Mouse (Mus musculus) spleen, adult 12 weeks (tissue): Measurements from ENCODE around the gene Il1r1.

Source experiments
- DNase-seq: peaks from one replicate; pipeline ENCODE4 v3.0.0; 2022; ENCODE audit warnings: low spot score

Il1r1 gene

DNA sequence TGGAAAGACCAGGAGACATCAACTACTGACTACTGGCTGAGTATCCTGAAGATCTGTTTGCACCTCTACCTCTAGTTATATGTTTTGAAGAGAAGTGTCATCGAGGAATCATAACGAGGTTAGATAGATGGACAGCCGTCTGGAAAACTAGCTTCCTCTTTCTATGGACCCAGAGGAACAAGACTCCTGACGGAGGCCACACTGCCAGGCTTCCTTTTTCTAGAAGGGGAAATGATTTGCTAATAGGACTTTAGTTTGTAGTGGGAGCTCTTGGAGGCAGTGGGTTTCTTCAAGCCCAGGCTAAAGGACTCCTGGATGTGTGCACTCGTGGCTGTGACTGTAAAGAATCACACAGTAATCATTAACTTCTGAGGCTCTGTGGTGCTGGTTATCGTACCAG is 96.9 kb downstream of the Il1r1 start:
- no peak for DNase-seq

DNA sequence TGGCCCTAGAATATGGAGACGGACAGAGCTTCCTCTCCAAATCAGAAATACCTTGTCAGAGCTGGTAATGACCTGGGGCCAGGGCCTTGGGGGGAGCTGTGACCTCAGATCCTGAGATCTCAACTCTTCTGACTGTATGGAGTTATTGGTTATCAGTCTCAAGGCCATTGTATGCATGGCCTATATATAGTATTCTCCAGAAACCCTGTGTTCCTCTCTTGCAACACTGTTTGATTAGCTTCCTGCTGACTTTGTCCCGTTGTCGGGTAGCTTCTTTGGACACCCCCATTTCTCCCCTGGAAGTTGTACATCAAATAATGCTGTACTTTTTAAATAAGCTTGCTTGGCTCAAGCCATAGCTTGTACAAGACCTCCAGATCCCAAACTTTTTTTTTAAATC is 97.7 kb downstream of the Il1r1 start:
- no peak for DNase-seq

DNA sequence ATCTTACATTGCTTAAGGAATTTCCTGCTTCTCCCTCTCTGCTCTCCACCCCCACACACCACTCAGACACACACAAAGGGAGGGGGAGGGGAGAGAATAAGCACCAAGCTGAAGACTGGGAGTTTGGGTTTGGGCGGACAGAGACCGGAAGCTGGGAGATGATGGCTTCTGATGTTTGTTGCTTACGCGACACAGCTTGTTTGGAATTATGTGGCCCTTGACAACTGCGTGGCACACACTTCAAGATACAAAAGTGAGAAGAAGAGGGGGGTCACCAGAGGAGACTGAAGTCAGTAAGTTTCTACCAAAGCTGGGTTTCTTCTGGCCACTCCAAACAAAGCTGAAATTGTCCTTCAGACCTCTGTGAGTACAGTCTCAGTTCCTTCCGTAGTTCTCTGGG is 99.6 kb downstream of the Il1r1 start, which contains the start of gene Il1rl2:
TSS of gene Il1rl2 (plus strand) at position 154 of the 400 bp plus-strand sequence.
- DNase-seq, result no peak

DNA sequence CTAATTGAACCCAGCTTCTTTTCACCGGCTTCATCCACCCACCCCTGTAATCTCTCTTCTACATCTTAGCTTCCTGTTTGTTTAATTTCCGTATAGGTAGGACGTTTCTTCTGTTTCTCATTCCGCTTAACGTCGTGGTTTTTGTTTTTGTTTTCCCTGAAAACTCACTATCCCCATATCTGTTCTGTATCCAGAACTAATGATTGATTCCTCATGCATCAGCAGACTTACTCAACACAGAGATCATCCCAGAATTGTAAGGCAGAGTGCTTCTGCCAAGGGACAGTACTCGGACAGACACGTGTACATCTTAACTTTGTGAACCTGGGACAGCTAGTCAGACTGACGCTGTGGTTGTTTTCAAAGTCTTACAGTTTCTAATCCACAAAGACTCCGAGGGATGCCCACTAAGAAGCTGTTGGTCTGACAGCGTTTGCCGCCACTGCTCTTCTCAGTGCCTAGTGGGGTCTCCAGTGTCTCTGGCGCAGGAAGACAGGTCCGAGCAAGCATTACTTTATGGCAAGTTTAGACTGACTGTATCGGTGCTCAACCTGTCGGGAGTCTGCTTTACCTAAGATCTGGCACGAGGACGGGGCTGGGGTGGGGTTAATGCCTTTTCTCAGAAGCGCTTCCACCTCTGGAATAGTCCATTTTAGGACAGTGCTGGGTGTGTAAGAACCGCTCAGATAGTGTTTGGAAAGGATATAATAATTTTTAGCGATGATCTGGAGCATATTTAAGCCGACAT is 100.2 kb downstream of the Il1r1 start:
- no peak for DNase-seq

DNA sequence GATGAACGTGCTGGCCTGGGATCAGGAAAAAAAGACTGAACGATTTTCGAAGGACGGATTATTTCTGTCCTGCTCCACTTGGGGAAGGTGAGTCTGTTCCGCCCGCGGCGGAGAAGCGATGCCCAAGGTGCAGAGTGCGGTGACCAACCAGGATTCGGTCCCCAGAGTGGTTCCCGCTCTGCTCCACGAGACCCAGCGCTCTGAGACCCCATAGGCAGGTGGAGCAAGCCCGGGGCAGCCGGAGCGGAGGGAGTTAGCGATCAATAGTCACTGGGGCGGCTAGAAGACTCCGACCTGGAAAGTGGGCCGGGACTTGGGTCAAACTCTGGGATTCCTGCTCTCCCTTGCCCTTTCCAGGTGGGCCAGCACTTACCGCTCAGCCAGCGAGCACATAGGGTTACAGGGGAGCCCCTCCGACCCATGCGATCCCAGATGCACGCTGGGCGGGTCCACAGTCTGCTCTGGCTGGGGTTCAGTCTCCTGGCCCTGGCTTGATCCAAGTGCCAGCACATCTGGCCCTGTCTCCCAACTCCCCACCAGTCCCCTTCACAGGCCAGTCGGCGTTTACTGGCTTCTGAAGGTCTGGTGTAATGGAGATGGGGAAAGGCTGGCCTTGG is 100.9 kb downstream of the Il1r1 start:
- no peak for DNase-seq

DNA sequence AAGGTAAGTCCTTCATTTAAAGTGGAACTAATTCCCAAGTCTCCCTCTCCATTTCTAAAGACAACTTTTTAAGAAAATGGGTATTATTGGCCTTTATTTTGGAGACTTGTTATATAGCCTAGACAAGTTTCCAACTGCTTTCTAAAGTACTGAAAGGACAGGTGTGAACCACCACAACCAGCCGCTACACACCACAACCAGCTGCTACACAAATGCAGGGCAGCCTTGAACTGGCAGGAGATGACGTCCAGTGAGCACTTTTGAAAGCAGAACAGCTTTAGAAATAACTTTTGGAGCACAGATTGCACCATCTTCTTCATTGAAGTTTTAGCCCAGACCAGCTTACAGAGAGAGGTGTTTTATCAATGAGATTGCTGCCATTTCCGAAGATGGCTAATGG is 102.7 kb downstream of the Il1r1 start:
- no peak for DNase-seq

DNA sequence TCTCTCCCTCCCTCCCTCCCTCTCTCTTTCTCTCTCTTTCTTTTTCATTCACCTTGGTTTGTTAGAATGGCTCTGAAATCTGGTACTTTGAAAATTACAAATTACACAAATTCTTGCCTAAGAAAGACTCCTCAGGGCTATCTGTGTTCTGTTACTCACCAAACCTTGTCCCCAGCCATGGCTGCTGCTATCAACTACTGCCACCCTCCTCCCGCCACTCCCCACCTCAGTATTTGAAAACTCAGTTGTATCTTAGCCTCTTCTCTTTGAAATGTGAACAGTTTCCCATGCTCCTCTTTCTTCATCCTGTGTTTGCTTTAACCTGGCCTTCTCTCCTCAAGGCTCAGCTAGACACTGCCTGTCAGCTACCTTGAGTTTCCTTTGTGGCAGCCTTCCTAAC is 104.6 kb downstream of the Il1r1 start:
- DNase-seq, result no peak

DNA sequence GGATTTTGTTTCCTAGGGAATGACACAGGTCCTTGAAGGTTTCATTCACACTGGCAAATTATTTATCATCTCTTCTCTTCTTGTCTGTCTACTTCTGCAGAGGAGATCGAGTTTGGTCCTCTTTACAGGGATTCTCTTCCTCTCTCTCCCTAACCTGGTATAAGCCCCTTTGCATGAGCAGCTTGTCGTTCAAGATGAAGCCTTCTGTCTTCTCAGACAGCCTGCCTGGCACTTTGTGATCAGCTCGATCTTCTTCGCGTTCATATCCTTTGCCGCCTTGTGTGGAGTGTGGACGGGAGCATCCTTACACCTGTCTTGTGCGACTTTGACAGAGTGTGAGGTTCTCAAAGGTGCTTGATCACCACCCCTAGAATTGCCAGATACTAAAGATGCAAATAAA is 105.3 kb downstream of the Il1r1 start:
- no peak for DNase-seq

DNA sequence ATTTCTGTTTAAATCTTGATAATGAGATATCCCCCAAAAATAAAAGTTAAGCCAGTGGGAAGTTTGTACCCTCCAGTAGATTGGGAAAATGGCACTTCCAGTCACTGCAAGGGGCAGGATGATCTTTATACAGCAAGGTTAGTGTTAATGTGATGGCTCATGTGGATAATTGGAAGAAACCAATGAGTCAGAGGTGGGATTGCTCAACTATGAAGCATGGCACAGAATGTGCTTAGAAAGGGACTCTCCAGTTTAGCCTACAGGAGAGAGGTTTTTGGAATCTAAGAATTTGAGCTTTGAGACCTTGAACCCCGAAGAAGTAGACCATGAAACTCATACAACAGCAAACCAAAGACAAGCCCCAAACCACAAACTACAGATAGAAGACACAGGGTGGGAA is 114.5 kb downstream of the Il1r1 start:
- no peak for DNase-seq

DNA sequence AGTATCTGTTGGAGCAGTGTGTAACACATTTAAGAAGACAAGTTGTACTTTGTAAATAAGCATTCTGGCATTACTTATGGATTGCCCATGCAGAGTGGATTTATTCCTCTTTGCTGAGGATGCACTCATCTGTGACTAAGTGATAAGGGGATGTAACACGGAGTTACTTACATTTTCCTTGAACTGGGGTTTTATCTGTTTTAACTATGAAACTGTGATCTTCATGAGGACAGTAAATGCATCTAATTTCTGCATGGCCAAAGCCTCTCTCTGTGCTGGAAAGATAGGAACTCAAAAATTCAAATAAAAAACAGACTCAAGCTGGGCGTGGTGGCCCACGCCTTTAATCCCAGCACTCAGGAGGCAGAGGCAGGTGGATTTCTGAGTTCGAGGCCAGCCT is 115.2 kb downstream of the Il1r1 start:
- DNase-seq, result no peak

DNA sequence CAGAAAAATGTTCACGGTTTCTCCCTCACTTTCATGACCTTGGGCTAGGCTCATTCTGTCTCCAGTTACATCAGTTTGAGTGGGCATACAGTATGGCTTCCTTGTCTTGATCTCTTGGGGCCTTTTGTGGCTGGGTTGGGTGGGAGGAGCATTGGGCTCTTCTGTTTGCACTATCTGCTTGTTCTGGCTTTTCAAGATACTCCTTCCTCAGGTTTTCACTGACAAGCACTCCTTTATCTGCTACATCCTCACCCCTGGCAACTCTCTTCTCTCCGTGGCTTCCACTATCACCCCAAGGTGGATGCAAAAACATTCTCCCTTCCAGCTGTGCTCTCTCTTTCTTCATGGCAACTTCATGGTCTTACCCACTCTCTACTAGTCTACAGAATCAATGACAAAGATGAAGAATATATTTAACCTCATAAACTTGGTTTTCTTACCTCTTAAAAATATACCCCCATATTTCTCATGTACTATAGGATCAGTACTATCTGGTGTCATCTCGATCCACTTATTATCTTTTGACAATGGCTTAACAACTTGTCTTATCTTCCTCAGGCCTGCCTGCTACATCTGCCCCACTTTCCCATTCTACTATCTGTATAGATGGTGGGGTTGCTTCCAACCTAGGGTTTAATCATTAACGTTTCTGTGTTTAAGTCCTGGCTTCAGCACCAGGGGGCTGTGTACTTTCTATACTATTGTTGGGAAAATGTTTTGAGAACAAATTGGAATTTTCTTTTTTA is 127.5 kb downstream of the Il1r1 start:
- DNase-seq, result no peak

DNA sequence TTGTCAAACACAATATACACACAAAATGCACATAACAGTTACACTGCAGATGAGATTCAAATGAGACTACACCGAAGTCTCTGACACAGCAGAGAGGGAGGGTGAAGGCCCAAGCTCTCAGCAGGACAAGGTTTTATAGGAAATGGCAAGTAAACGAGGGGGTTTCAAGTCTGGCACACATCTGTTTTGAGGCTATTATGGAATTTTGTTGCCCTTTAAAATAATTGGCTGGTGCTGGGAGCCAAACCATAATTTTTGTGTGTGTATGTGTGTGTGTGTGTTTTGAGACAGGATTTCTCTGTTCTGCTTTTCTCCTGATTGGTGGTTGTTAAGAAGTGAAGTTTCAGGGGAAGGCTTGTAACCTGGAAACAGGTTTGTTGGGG is 128.0 kb downstream of the Il1r1 start:
- DNase-seq, result no peak

DNA sequence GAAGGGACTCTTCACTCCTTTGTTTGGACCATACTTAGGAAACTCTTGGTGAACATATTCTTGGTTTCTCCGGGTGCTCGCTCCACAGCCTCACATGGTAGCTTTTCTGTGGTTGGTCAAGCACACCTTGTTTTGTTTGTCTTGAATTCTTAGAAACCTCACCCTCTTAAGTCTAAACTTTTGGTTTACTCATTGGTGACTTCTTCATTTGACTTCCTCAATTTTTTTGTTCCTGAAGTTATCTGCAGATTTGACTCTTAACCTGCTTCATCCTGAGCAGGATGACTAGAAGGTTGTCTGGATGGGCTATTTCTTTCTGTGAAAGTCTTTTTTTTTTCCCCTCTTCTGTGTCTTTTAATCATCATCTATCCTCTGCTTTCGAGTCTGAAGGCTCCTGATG is 129.8 kb downstream of the Il1r1 start:
- no peak for DNase-seq

DNA sequence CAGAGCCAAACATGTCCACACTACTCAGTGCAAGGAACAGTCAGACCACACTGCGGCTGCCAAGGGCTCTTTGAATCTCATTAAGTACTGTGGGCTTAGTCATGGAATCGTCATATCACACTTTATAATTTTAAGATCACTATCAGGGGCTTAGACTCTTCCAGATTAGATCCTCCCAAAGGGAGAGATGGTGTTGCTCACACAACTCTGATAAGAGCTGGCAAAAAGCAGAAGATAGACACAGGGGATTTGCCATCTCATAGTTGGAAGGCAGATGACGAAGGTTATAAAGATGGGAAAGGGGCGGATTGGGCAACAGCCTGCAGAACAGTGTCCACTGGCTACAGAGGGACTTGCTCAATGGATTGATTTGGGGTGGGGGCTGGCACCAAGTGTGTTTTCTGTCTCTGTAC is 130.6 kb downstream of the Il1r1 start:
- DNase-seq, result no peak

DNA sequence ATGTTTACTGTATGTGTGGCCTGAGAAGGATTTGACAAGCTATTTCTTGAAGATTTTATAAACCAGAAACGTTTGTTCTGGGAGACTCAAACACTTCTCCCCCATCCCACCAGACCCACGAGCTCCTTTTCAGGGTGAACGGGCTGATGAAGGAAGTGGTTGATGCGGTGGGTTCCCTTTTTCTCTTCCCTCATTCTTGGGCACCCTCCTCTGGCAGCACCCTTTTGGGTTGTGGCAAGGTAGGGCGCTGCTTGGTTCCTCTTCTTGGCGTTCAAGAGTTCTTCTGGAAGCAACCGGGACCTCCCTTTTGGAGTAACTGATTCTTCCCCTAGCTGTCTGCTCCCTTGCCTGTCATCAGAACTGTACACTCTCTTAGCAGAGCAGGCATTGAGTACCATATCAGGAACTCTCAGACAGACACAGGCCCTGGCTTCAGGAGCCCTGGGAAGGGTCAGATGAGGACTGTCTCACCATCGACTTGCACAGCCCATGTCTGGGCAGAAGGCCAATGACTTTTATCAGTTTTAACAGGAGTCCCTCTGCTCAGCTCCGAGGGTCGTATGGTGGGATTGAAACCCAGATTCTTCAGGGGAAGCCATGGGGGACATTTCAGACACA is 131.1 kb downstream of the Il1r1 start:
- DNase-seq, result no peak

DNA sequence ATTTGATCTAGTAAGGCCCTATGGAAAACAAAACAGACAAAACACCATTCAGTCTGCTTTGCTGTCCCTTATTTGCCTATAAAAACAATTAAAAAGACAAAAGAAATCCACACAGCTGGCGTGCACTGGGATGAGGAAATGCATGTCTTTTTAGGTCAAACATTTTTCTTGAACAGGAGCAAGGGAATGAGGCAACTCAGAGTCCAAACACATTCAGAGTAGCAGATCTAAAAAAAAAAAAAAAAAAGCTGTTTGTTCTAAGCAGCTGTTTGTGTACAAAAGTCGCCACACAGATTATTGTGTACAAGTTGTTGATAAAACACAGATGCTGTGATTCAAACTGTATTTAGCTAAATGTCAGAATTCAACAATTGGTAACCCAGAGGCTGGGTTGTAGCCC is 133.0 kb downstream of the Il1r1 start:
- no peak for DNase-seq

DNA sequence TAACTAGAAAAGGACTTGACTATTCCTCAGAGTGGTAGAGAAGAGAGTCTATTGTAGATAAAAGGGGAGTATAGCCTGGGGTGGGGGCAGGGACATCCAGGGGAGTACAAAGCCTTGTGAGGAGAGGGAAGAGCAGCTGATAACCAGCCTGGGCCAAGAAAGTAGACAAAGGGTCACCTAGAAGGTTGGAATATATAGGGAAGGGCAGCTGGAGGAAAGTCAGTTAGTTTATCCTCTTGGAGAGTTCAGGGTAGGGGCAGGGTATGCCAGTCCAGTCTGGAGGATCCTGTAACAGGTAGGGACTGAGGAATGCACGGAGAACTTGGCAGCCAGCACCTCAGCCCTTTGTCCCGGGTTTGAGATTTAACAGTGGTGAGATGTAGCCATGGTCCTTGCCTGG is 133.5 kb downstream of the Il1r1 start:
- DNase-seq, result no peak

DNA sequence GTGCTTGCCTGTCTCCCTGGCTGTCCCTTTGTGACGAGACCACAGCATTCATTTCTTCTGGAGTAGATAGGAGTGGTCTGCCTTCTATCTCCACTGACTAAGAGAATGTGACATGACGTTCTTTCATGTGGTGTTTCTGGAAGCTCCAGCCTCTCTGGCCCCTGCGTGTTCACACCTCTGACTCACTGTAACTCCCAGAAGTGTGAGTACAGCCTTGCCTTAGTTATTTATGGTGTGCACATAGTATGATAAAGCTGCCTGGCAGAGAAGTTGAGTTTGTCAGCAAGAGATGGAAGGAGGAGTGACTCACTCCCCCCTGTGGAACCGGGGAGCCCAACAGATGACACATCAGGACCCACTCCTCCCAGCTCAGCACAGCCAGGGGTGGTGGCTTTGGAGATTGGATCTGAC is 133.9 kb downstream of the Il1r1 start:
- DNase-seq, result no peak

DNA sequence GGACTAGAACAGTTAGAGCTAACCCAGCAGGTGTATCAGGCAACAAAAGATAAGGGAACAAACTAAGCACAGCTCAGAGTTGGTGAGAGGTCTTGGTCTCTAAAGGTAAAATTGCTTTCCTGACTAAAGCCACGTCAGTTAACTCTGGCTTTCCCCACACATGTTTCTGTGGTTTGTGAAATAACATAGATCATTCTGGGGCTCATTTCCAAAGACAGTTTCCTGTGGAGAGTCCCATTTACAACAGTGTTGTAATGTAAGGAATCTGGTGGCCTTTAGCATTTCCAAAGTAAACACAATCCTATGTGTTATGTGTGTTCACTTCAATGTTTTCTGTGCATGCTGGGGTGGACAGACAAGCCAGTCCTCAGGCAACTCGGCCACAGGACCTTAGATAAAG is 134.9 kb downstream of the Il1r1 start:
- DNase-seq, result no peak

DNA sequence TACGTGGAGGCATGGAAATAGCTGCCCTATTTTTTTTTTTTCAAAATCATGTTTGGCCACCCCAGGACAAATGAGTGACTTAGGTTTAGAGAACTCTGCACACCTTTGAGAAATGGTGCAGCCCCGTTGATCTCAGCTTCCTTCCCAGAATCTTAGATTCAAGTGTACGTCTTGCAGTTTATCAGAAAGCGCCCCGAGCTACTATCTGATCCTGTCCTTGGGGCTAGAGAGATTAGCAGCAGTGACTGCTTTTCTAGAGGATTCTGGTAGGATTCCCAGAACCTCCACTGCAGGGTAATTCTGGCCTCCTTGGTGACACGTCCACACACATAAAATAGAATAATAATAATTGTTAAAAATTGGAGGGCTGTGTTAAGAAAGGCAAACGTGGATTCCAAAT is 136.1 kb downstream of the Il1r1 start:
- DNase-seq, result no peak

DNA sequence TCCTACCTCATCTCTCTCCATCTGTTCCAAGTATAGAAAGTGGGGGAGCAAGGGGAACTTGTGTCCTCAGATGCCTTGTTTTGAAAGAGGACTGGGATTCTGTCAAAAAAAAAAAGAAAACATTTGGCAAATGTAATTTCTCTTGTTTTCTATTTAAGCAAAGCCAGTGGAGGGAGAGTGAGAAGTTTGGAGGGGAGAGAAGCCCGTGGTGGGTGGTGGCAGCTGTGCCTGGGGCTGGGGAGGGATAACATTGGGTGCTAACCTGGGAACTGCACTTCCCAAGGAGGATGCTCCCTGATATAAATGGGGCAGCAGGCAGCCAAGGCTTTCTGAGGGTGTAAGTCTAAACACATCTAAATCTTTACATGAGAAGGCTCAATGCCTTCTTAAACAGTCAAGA is 136.7 kb downstream of the Il1r1 start:
- no peak for DNase-seq

DNA sequence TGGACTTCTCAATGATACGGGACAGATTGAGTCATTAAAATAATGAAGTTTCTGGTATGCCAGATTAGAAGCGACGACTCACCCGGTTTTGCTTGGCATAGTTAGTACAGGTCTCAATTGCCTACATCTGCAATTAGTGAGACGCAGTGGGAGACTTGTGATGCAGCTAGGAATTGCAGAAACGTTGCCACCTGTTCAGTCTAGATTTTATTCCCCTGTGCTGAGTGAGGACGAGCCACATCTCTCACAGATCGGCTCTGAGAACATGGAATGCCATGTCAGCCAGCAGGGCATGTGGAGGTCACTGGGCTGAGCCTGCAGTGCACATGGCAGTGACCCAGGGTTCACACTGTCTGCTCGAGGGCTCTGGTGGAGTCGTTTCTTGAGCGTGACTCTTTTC is 137.9 kb downstream of the Il1r1 start:
- DNase-seq, result no peak
